Mouse (Mus musculus) heart, postnatal 0 days (tissue): ENCODE results near the gene Pofut2. TPM values are rescaled to one million over a fixed set of nuclear protein-coding genes. Genes with fewer than 3 reads are reported as not detected.

ENCODE experiments used
- ATAC-seq: fragments of 200-750 bp; cut with Nextera tagmentation; 2 replicates; pipeline ENCODE4 v1.8.0; 2017; ENCODE audit warnings: low read depth, moderate number of reproducible peaks, moderate library complexity; ENCODE audit not compliant: insufficient read depth
- DNase-seq: peaks from one replicate; pipeline ENCODE4 v3.0.0-alpha.2; 2016; ENCODE audit warnings: low spot score
- H3K27ac ChIP-seq: fragments of 300-500 bp; sonication (generic); 2 replicates; pipeline ENCODE4 v1.5.1; 2014; ENCODE audit warnings: low read depth, mild to moderate bottlenecking
- H3K27me3 ChIP-seq: fragments of 300-500 bp; sonication (generic); 2 replicates; pipeline ENCODE4 v1.6.1; 2014; ENCODE audit warnings: low read length, mixed read lengths; ENCODE audit not compliant: control insufficient read depth, insufficient read depth
- H3K36me3 ChIP-seq: fragments of 300-500 bp; sonication (generic); replicated peaks from 2 replicates; pipeline ENCODE4 v1.6.1; 2014; ENCODE audit warnings: low read length, mixed read lengths; ENCODE audit not compliant: control insufficient read depth, insufficient read depth
- H3K4me1 ChIP-seq: fragments of 300-500 bp; sonication (generic); 2 replicates; pipeline ENCODE4 v1.6.1; 2014; ENCODE audit warnings: antibody characterized with exemption; ENCODE audit not compliant: control insufficient read depth, insufficient read depth
- H3K4me2 ChIP-seq: fragments of 300-500 bp; sonication (generic); 2 replicates; pipeline ENCODE4 v1.6.1; 2014; ENCODE audit warnings: low read depth, mild to moderate bottlenecking, low read length, moderate library complexity
- H3K4me3 ChIP-seq: fragments of 300-500 bp; sonication (generic); 2 replicates; pipeline ENCODE4 v1.5.1; 2014; ENCODE audit warnings: low read depth, low read length
- H3K9ac ChIP-seq: fragments of 300-500 bp; sonication (generic); replicated peaks from 2 replicates; pipeline ENCODE4 v1.6.1; 2014; ENCODE audit warnings: low read depth, low read length, mixed read lengths
- H3K9me3 ChIP-seq: fragments of 300-500 bp; sonication (generic); replicated peaks from 2 replicates; pipeline ENCODE4 v1.6.1; 2016; ENCODE audit warnings: low read length; ENCODE audit not compliant: control insufficient read depth
- CTCF ChIP-seq: IDR thresholded peaks from 2 replicates; pipeline ENCODE4 v1.5.1; 2016; ENCODE audit warnings: antibody characterized with exemption, control low read depth, low read depth
- EP300 ChIP-seq: IDR thresholded peaks from 2 replicates; pipeline ENCODE4 v1.6.1; 2016; ENCODE audit warnings: antibody characterized with exemption, low read depth
- WGBS: fragments of 180-500 bp; shearing (Covaris S2); extraction: QIAGEN DNeasy Blood & Tissue Kit; methylation state at CpG from one replicate; pipeline ENCODE4 v1.1.7; 2014; 5-methylcytosine and 5-hydroxymethylcytosine counted together
- polyA plus RNA-seq: library from polyadenylated mRNA; unstranded; fragments of >200 nt; fragmentation: Nextera tagmentation; extraction: Ambion mirVana; gene quantifications from 2 replicates; pipeline ENCODE4 v1.2.1, GENCODE M21; 2015
- total RNA-seq: library from RNA; depleted of rRNA; stranded (reverse); fragments of >200 nt; gene quantifications from 2 replicates; pipeline ENCODE4 v1.2.3, GENCODE M21; 2014; ENCODE audit warnings: low replicate concordance

Gene Pofut2
- total and polyA plus RNA-seq, 2 experiments from 2014 or later, result 71.1 to 78.8 TPM

GRCm38 (mm10) chr10:77213483-77213882, 45.5 kb upstream of the Pofut2 start:
- 84% methylated on average over 5 of the region's 5 CpGs for WGBS
- no peak for TF ChIP-seq EP300
- Histone ChIP-seq H3K27ac (no peak overlapping the region), H3K27me3 (no peaks in the 10 kb centered on the region), H3K4me3 (no peak overlapping the region), H3K4me2 (no peak overlapping the region), H3K4me1 (peaks cover 20% of the 10 kb centered on the region; the same call in 1 of the 2 replicates), H3K9me3 (no peaks in the 10 kb centered on the region), H3K9ac (no peak overlapping the region), H3K36me3 (no peaks in the 10 kb centered on the region)
- DNase-seq (no peak), ATAC-seq (no peak)

GRCm38 (mm10) chr10:77214586-77214985, 44.4 kb upstream of the Pofut2 start:
- H3K9me3 ChIP-seq, result no peaks in the 10 kb centered on the region
- DNase-seq, result no peak
- H3K27ac ChIP-seq, result 0 out of 2 replicates have a peak overlapping the region, but pooled peaks have one; percentile 2
- H3K36me3 ChIP-seq, result no peaks in the 10 kb centered on the region
- no peak for TF ChIP-seq EP300
- no peak for TF ChIP-seq CTCF
- H3K27me3 ChIP-seq, result no peaks in the 10 kb centered on the region
- H3K9ac ChIP-seq, result no peak overlapping the region
- no peak overlapping the region for H3K4me3 ChIP-seq
- H3K4me1 ChIP-seq, result peaks cover 20% of the 10 kb centered on the region; the same call in 1 of the 2 replicates
- H3K4me2 ChIP-seq, result no peak overlapping the region
- ATAC-seq, result no peak
- 51% methylated on average over 8 of the region's 8 CpGs for WGBS

DNA sequence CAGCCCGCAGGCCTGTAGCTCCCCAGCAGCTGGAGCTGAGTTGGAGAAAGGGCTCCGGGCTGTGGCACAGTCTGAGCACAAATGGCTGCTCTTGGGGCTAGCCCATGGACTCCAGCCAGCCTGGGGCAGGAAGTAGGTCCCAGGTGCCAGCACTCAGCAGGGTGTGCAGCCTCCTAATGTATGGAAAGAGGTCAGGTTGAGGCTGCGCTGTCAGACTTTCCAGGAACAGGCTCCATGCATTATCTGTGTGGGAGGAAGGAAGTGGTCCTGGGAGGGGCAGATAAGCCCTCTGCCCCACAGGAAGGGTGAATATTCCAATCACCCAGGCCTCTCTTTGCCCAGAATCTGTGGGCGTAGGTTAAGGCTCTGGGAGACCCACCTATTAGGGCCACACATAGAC, 43.4 kb upstream of the Pofut2 start:
- no peaks in the 10 kb centered on the region for H3K27me3 ChIP-seq
- peaks cover 20% of the 10 kb centered on the region; the same call in 1 of the 2 replicates for H3K4me1 ChIP-seq
- no peak for DNase-seq
- 53% methylated on average over 4 of the region's 4 CpGs for WGBS
- no peak overlapping the region for H3K4me2 ChIP-seq
- no peak for ATAC-seq
- H3K9ac ChIP-seq, result no peak overlapping the region
- H3K4me3 ChIP-seq, result no peak overlapping the region
- peak overlapping the region; percentile 28; the same call in 1 of the 2 replicates for H3K27ac ChIP-seq
- H3K9me3 ChIP-seq, result no peaks in the 10 kb centered on the region
- TF ChIP-seq EP300 (no peak), CTCF (no peak)
- no peaks in the 10 kb centered on the region for H3K36me3 ChIP-seq

DNA sequence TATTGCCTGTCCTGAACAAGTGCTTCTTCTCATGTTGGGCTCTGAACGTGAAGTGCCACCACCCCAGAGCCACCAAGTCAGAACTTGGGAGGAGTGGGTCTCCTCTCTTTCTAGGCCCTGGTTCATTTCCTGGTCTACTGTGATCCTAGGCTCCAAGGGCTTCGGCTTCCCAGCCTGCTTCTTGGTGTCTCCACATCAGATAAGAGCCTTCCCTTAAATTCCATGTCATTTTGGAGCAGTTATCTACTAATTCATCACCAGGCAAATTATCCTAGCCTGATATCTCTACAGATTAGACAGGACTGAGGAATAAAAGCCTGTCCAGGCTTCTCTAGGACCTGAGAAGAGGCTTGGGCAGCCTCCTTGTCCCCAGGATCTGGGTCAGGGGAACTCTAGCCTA, 42.7 kb upstream of the Pofut2 start:
- H3K9ac ChIP-seq, result no peak overlapping the region
- H3K36me3 ChIP-seq, result no peaks in the 10 kb centered on the region
- H3K4me2 ChIP-seq, result no peak overlapping the region
- 0 out of 2 replicates have a peak overlapping the region, but pooled peaks have one; percentile 28 for H3K27ac ChIP-seq
- ATAC-seq (no peak), DNase-seq (no peak)
- peaks cover 14% of the 10 kb centered on the region; the same call in 1 of the 2 replicates for H3K4me1 ChIP-seq
- H3K27me3 ChIP-seq, result no peaks in the 10 kb centered on the region
- no peaks in the 10 kb centered on the region for H3K9me3 ChIP-seq
- WGBS, result 72% methylated on average over 2 of the region's 2 CpGs
- no peak overlapping the region for H3K4me3 ChIP-seq
- TF ChIP-seq CTCF (no peak), EP300 (no peak)

- no peak overlapping the region for H3K9ac ChIP-seq
Measured at GRCm38 (mm10) chr10:77217155-77217731, 41.8 kb upstream of the Pofut2 start.

GRCm38 (mm10) chr10:77218059-77218458, 41.0 kb upstream of the Pofut2 start:
- ATAC-seq (no peak), DNase-seq (no peak)
- Histone ChIP-seq H3K9me3 (no peaks in the 10 kb centered on the region), H3K36me3 (no peaks in the 10 kb centered on the region), H3K27me3 (no peaks in the 10 kb centered on the region), H3K4me2 (no peak overlapping the region), H3K4me3 (no peak overlapping the region), H3K9ac (no peak overlapping the region), H3K27ac (no peak overlapping the region), H3K4me1 (peaks cover 17% of the 10 kb centered on the region; the same call in 1 of the 2 replicates)
- 85% methylated on average over 4 of the region's 4 CpGs for WGBS
- TF ChIP-seq EP300 (no peak), CTCF (no peak)

More at GRCm38 (mm10) chr10:77217155-77217731, 41.8 kb upstream of the Pofut2 start:
- DNase-seq (no peak), ATAC-seq (no peak)
- Histone ChIP-seq H3K9me3 (no peaks in the 10 kb centered on the region), H3K4me3 (no peak overlapping the region), H3K36me3 (no peaks in the 10 kb centered on the region), H3K27ac (peak overlapping the region; percentile 10; the same call in 1 of the 2 replicates), H3K4me1 (peaks cover 18% of the 10 kb centered on the region; the same call in 1 of the 2 replicates), H3K27me3 (no peaks in the 10 kb centered on the region), H3K4me2 (no peak overlapping the region)
- 26% methylated on average over 6 of the region's 6 CpGs for WGBS
- no peak for TF ChIP-seq CTCF
- no peak for TF ChIP-seq EP300
